Mouse (Mus musculus) urinary bladder, adult 2 months (tissue): ENCODE results near the gene Fam114a2. TPM values are rescaled to one million over a fixed set of nuclear protein-coding genes. Genes with fewer than 3 reads are reported as not detected.

ENCODE experiments used
- DNase-seq: peaks from one replicate; pipeline ENCODE4 v3.0.0; 2022; ENCODE audit warnings: low spot score
- polyA plus RNA-seq: library from polyadenylated mRNA; depleted of rRNA; stranded (reverse); fragments of >200 nt; gene quantifications from 2 replicates; pipeline ENCODE4 v1.2.3, GENCODE M21; 2012; rRNA removed

Gene Fam114a2
- polyA plus RNA-seq, 1 experiment: 58.6 TPM

- DNase-seq: no peak
Measured at GRCm38 (mm10) chr11:57434153-57434552, 84.3 kb downstream of the Fam114a2 start.

Other genes starting within 250 kb of the Fam114a2 start
- 20.7 and 21.0 TPM in 2 replicates for gene Mfap3, start within 50 bp of the Fam114a2 start, polyA plus RNA-seq
- gene Galnt10, start 126.8 kb upstream of the Fam114a2 start, polyA plus RNA-seq: 14.1 and 17.9 TPM in 2 replicates